Mouse (Mus musculus) adipocyte (in vitro differentiated cells): ENCODE measurements around the gene Gm13287.
A peak's percentile ranks its signal among the peaks of the same experiment; 100 is the strongest.
"Not testable (repeated sequence)": the region's sequence is repeated elsewhere in the genome, so short reads cannot be mapped to it uniquely, and the experiment has no call there.

ENCODE experiments used
- DNase-seq: peaks from one replicate; pipeline ENCODE4 v3.0.0-alpha.2; 2016; ENCODE audit warnings: low spot score

Gm13287 gene

DNA sequence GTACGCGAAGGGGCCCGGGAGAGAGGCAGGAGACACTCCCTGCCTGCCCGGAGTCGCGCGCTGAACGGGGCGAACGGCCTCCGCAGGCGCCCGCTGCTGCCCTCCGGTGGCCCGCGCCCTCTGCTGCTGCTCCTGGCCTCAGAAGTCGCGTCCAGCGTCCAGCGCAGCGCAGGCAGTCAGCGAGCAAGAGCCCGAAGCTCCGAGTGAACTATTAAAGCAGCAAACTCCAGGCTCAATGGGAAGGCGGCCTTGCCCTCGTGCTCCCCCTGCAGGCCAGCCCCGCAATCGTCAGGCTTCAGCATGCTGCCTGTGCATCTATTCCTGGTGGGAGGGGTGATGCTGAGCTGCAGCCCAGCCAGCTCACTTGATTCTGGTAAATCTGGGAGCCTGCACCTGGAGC lies 6.0 kb upstream of the Gm13287 start, which contains the start of gene Gm13279:
Gene Gm13279, plus strand, starts transcription at position 301 of the 400 bp plus-strand sequence.
- DNase-seq: not testable (repeated sequence)

DNA sequence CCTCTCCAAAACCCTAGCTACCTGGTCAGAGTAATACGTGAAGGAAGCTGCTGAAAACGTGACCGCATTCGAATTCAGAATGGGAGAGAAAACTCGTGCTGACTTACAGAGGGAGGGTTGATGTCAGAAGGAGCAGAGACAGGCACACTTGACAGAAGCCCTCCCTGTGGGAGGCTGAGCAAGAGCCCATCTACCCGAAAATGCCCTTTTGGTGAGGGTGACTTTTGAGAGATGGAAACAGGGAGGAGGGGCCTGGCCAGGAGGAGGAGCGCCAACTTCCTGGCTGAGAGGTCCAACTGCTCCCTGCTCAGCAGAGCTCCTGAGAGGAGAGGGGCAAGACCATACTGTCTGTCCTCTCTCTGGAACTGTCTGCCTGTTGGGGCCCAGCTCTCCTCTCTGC lies 3.7 kb upstream of the Gm13287 start, which contains the start of gene Gm13285:
Gene Gm13285, plus strand, starts transcription at position 301 of the 400 bp plus-strand sequence.
- DNase-seq: not testable (repeated sequence)

GRCm38 (mm10) chr4:88805231-88805630 lies 2.2 kb downstream of the Gm13287 start, which contains the start of gene Gm13288:
Gene Gm13288, plus strand, starts transcription at chr4:88805531.
- not testable (repeated sequence) for DNase-seq

- DNase-seq: not testable (repeated sequence)
Measured at GRCm38 (mm10) chr4:88805761-88806160, 2.7 kb downstream of the Gm13287 start.

- DNase-seq: no peak
Measured at GRCm38 (mm10) chr4:88815928-88816327, 12.9 kb downstream of the Gm13287 start, which contains the start of gene Ifna7. Gene Ifna7, plus strand, starts transcription at chr4:88816228.

DNA sequence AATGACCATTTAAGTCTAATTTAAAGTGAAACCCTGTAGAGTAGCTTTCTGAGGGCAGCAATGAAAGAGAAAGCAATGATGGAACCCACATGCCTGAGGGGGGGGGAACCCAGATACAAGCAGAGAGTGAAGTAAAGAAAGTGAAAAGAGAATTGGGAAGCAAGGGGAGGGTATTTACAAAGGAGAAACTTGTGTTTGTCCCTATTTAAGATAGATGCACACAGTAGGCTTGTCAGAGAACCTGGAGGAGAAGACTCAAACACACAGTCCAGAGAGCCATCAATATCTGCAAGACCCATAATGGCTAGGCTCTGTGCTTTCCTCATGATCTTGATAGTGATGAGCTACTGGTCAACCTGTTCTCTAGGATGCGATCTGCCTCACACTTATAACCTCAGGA lies 16.6 kb downstream of the Gm13287 start, which contains the start of gene Ifna11:
Gene Ifna11, plus strand, starts transcription at position 301 of the 400 bp plus-strand sequence.
- DNase-seq: no peak

DNA sequence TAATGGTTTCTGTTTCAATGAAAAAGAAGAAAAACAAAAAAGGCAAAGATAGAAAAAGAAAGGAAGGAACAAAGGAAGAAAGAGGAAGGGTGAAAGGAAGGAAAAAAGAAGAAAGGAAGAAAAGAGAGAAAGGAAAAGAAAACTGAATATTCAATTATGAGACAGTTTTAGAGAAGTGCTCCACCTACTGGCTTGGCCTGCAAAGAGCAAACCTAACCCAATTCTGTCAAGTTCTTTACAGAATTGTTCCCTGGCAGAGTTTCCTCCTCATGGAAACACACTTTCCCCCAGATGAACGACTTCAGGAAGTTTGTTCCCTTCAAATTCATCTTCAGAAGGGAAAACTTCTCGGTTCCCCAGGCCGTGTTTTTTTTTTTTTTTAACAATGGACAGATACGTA lies 19.9 kb downstream of the Gm13287 start:
- peak; percentile 27 for DNase-seq

DNA sequence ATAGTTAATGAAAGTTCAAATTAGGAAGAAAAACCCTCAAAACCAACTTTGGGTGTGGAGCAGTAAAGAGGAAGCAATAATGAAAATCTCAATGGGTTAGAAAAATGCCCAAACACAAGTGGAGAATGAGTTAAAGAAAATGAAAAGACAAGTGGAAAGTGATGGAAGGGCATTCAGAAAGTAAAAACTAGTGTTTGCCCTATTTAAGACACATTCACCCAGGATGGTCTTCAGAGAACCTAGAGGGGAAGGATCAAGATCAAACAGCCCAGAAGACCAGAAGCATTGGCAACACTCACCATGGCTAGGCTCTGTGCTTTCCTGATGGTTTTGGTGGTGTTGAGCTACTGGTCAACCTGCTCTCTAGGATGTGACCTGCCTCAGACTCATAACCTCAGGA lies 24.1 kb downstream of the Gm13287 start, which contains the start of gene Ifna6:
Gene Ifna6, plus strand, starts transcription at position 301 of the 400 bp plus-strand sequence.
- not testable (repeated sequence) for DNase-seq

- peak; percentile 39 for DNase-seq
Measured at GRCm38 (mm10) chr4:88830523-88830922, 27.5 kb downstream of the Gm13287 start.

- not testable (repeated sequence) for DNase-seq
Measured at GRCm38 (mm10) chr4:88835225-88835624, 32.2 kb downstream of the Gm13287 start, which contains the start of gene Ifna5. Gene Ifna5, plus strand, starts transcription at chr4:88835525.

GRCm38 (mm10) chr4:88838828-88839227 lies 35.8 kb downstream of the Gm13287 start:
- DNase-seq: peak; percentile 23

GRCm38 (mm10) chr4:88840058-88840457 lies 37.0 kb downstream of the Gm13287 start:
- DNase-seq: no peak

DNA sequence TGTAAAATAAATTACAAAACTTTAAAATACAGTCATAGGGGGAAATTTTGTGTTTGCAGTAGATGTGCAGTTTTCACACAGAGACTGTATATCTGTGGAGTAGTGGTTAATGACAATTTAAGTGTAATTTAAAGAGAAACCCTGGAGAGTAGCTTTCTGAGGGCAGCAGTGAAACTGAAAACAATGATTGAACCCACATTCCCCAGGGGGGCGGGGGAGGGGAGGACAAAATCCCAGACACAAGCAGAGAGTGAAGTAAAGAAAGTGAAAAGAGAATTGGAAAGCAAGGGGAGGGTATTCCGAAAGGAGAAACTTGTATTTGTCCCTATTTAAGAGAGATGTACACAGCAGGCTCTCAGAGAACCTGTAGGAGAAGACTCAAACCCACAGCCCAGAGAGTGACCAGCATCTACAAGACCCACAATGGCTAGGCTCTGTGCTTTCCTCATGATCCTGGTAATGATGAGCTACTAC lies 38.4 kb downstream of the Gm13287 start, which contains the start of gene Ifna4:
Gene Ifna4, plus strand, starts transcription at position 424 of the 474 bp plus-strand sequence.
- DNase-seq: no peak

DNA sequence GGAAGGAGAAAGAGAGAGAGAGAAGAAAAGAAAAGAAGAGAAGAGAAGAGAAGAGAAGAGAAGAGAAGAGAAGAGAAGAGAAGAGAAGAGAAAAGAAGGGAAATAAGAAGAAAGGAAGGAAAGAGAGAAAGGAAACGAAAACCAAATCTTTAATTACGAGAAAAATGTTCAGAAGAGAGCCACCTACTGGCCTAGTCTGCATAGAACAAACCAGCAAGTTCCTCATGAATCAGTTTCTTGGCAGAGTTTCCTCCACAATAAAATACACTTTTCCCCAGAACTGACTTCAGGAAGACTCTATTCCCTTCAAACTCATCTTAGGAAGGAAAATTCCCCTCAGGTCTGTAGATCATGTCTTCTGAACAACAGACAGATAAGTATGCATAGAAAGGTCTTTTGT lies 42.3 kb downstream of the Gm13287 start:
- peak; percentile 14 for DNase-seq

- no peak for DNase-seq
Measured at GRCm38 (mm10) chr4:88849698-88850097, 46.6 kb downstream of the Gm13287 start, which contains the start of gene Ifna1. Gene Ifna1, plus strand, starts transcription at chr4:88850087.

- no peak for DNase-seq
Measured at GRCm38 (mm10) chr4:88851026-88851763, 48.1 kb downstream of the Gm13287 start.
